10 mouse cellular contexts compared by ENCODE assay signal in genomic region chr10:99097374-99097773, GRCm38 (mm10). TPM values are rescaled to one million over a fixed set of nuclear protein-coding genes. Genes with fewer than 3 reads are reported as not detected.
DNase-seq lines count a peak whose midpoint lies in the region; ATAC-seq and TF ChIP-seq lines count a peak whose summit lies in the region.
"Had no signal": no experiment of that assay in that cellular context is flagged by ENCODE, and none has a peak within 500 bp of the region (broad histone marks: within the 10 kb centered on the region; RNA-seq: fewer than 3 reads in every experiment).

No protein-coding gene starts in this region.

- in situ Hi-C loops in Patski (cut with MboI; ENCODE audit: low pct_unique_long_range_greater_than_20kb): loop anchor here (25.0 kb wide), 1 partner anchor 710 kb away; no protein-coding TSS in a partner anchor

- H3K4me2 ChIP-seq in lung, embryonic 14.5 days: no peak overlapping the region
- H3K4me2 ChIP-seq: neural tube, embryonic 13.5 days had no signal

- H3K4me3 ChIP-seq in lung, embryonic 14.5 days (ENCODE audit: low read depth, low read length): no peak overlapping the region
- H3K4me3 ChIP-seq: neural tube, embryonic 13.5 days had no signal

- peak; percentile 50 for DNase-seq in kidney, adult 9 months
- no peak for DNase-seq in kidney, adult 11 months
- no peak for DNase-seq in Patski (ENCODE audit: low read depth, low spot score)
- peak; percentile 58 for DNase-seq in lung, embryonic 14.5 days
- peak; percentile 36 for DNase-seq in telencephalon, adult 2 months (ENCODE audit: low read depth, low spot score)

- POLR2A ChIA-PET in Patski (lab: Charles Lee): no interaction called here

- H3K36me3 ChIP-seq in lung, embryonic 14.5 days (ENCODE audit: insufficient read depth): no peaks in the 10 kb centered on the region
- H3K36me3 ChIP-seq: neural tube, embryonic 13.5 days had no signal

- no peaks in the 10 kb centered on the region for H3K27me3 ChIP-seq in Patski
- no peaks in the 10 kb centered on the region for H3K27me3 ChIP-seq in lung, embryonic 14.5 days (ENCODE audit: insufficient read depth, low read length)
- H3K27me3 ChIP-seq: neural tube, embryonic 13.5 days had no signal

- H3K27ac ChIP-seq in lung, embryonic 14.5 days (ENCODE audit: low read depth): no peak overlapping the region
- H3K27ac ChIP-seq: neural tube, embryonic 13.5 days had no signal

- CTCF ChIA-PET in Patski (lab: Charles Lee): interaction anchor here (0.8 to 2.0 kb wide), 6 partner anchors 9 to 522 kb away, joined by 3 to 5 read pairs (median 4); no protein-coding TSS in a partner anchor

- WGBS in lung, embryonic 14.5 days: 65% methylated on average over 10 of the region's 10 CpGs

- peak; percentile 57 for TF ChIP-seq CTCF in Patski (IDR thresholded peaks at IDR 0.05)
- TF ChIP-seq CTCF in lung, embryonic 14.5 days (IDR thresholded peaks at IDR 0.05; ENCODE audit: low read depth): peak; percentile 67

- no peaks in the 10 kb centered on the region for H3K4me1 ChIP-seq in lung, embryonic 14.5 days (ENCODE audit: insufficient read depth)
- H3K4me1 ChIP-seq: neural tube, embryonic 13.5 days had no signal

- ATAC-seq in CD4-positive, CD25-positive, alpha-beta regulatory T cell, adult 4 months: peak; percentile 95
- ATAC-seq in Patski: no peak
- ATAC-seq in erythroblast, adult 5-6 weeks (replicated peaks; ENCODE audit: low FRiP score, poor library complexity, severe bottlenecking): peak; percentile 75
- no peak for ATAC-seq in lung, embryonic 14.5 days (ENCODE audit: insufficient read depth)

- no peaks in the 10 kb centered on the region for H3K9me3 ChIP-seq in lung, embryonic 14.5 days (ENCODE audit: low read depth, low read length)
- H3K9me3 ChIP-seq: neural tube, embryonic 13.5 days had no signal

- H3K9ac ChIP-seq in lung, embryonic 14.5 days: no peak overlapping the region
- H3K9ac ChIP-seq: neural tube, embryonic 13.5 days had no signal

RNA-seq across cellular contexts. Expression of gene Poc1b, which starts 9.5 kb away (rescaled TPM):
- 10 to 100 TPM; 10.0 TPM for polyA plus RNA-seq in CD4-positive, CD25-positive, alpha-beta regulatory T cell, adult 4 months (2017; shearing (Covaris generic))
- 10.5 TPM for polyA plus RNA-seq in Patski (2021)
- total RNA-seq in erythroblast, adult 5-6 weeks (2015; ENCODE audit: low replicate concordance): 9.2 and 18.6 TPM in 2 replicates
- total RNA-seq in erythroblast, adult 5-6 weeks (2017; ENCODE audit: low replicate concordance): 1.3 and 3.7 TPM in 2 replicates
- 31.1 and 33.5 TPM in 2 replicates for polyA plus RNA-seq in lung, embryonic 14.5 days (2014; fragmentation: Nextera tagmentation; extraction: Ambion mirVana)

RNA-seq across cellular contexts. Expression of gene Galnt4, which starts 10.6 kb away (rescaled TPM):
- 1 to 10 TPM; 2.8 to 3.3 TPM for polyA plus RNA-seq in CD4-positive, CD25-positive, alpha-beta regulatory T cell, adult 4 months (2017; shearing (Covaris generic))
- 7.2 TPM for polyA plus RNA-seq in Patski (2021)
- total RNA-seq in erythroblast, adult 5-6 weeks (2015; ENCODE audit: low replicate concordance): 2.5 TPM in 2 replicates
- 2.2 and 4.4 TPM in 2 replicates for total RNA-seq in erythroblast, adult 5-6 weeks (2017; ENCODE audit: low replicate concordance)
- 18.3 and 19.2 TPM in 2 replicates for polyA plus RNA-seq in lung, embryonic 14.5 days (2014; fragmentation: Nextera tagmentation; extraction: Ambion mirVana)

RNA-seq across cellular contexts. Expression of gene Phxr2, which starts 28.8 kb away (rescaled TPM):
- under 1 TPM in 1 of 2 experiments, not detected in 1; 0.47 TPM for polyA plus RNA-seq in CD4-positive, CD25-positive, alpha-beta regulatory T cell, adult 4 months (2017; shearing (Covaris generic))
- not detected for polyA plus RNA-seq in Patski (2021)
- not detected in 2 replicates for total RNA-seq in erythroblast, adult 5-6 weeks (2015; ENCODE audit: low replicate concordance)
- not detected in 2 replicates for total RNA-seq in erythroblast, adult 5-6 weeks (2017; ENCODE audit: low replicate concordance)
- polyA plus RNA-seq in lung, embryonic 14.5 days (2014; fragmentation: Nextera tagmentation; extraction: Ambion mirVana): not detected in 2 replicates
- total RNA-seq: layer of hippocampus, adult 8-10 months had no signal
- polyA plus RNA-seq: embryonic facial prominence, embryonic 14.5 days; neural tube, embryonic 13.5 days had no signal

Comparison
In these comparisons a context has a peak if more than half of its experiments do, and no peak if none do; other contexts are left out.
1. DNase-seq: peak in kidney, adult 9 months (single experiment), lung, embryonic 14.5 days (single experiment) and telencephalon, adult 2 months (single experiment); none in kidney, adult 11 months (single experiment) and Patski (single experiment).
2. ATAC-seq: peak in CD4-positive, CD25-positive, alpha-beta regulatory T cell, adult 4 months (single experiment) and erythroblast, adult 5-6 weeks (single experiment); none in Patski (single experiment) and lung, embryonic 14.5 days (single experiment).